23 mouse cellular contexts compared by ENCODE assay signal in genomic region chr1:40015066-40015678, GRCm38 (mm10). TPM values are rescaled to one million over a fixed set of nuclear protein-coding genes. Genes with fewer than 3 reads are reported as not detected.
DNase-seq lines count a peak whose midpoint lies in the region; ATAC-seq lines count a peak whose summit lies in the region.
"Had no signal": no experiment of that assay in that cellular context is flagged by ENCODE, and none has a peak within 500 bp of the region (broad histone marks: within the 10 kb centered on the region; RNA-seq: fewer than 3 reads in every experiment).

No protein-coding gene starts in this region.

- H3K4me3 ChIP-seq in heart, embryonic 10.5 days: no peak overlapping the region
- H3K4me3 ChIP-seq in megakaryocyte, embryonic 14.5 days (replicated peaks): peak overlapping the region; percentile 28
- no peak overlapping the region for H3K4me3 ChIP-seq in limb, embryonic 10.5 days
- H3K4me3 ChIP-seq: embryonic facial prominence, embryonic 10.5 days; forebrain, embryonic 15.5 days; hindbrain, embryonic 13.5 days; stomach, embryonic 15.5 days had no signal

- WGBS in heart, embryonic 10.5 days: 86% methylated on average over 7 of the region's 7 CpGs
- WGBS in limb, embryonic 10.5 days: 86% methylated on average over 7 of the region's 7 CpGs

- no peaks in the 10 kb centered on the region for H3K27me3 ChIP-seq in heart, embryonic 10.5 days (ENCODE audit: insufficient read depth, poor library complexity, severe bottlenecking)
- no peaks in the 10 kb centered on the region for H3K27me3 ChIP-seq in megakaryocyte, embryonic 14.5 days (replicated peaks)
- H3K27me3 ChIP-seq in limb, embryonic 10.5 days (ENCODE audit: low read depth, poor library complexity, severe bottlenecking): no peaks in the 10 kb centered on the region
- H3K27me3 ChIP-seq: forebrain, embryonic 15.5 days; hindbrain, embryonic 13.5 days; Patski; stomach, embryonic 15.5 days had no signal

- no peaks in the 10 kb centered on the region for H3K4me1 ChIP-seq in heart, embryonic 10.5 days
- H3K4me1 ChIP-seq in megakaryocyte, embryonic 14.5 days: peaks cover 13% of the 10 kb centered on the region; the same call in 1 of the 2 replicates
- no peaks in the 10 kb centered on the region for H3K4me1 ChIP-seq in limb, embryonic 10.5 days
- H3K4me1 ChIP-seq: embryonic facial prominence, embryonic 10.5 days; forebrain, embryonic 15.5 days; hindbrain, embryonic 13.5 days; stomach, embryonic 15.5 days had no signal

- no peak for ATAC-seq in megakaryocyte, adult 5-6 weeks (ENCODE audit: poor library complexity, severe bottlenecking)
- ATAC-seq: activated CD4-positive, CD25-positive, alpha-beta regulatory T cell, adult 4 months; forebrain, embryonic 15.5 days; intestine, embryonic 16.5 days; Patski had no signal

- peaks cover 96% of the 10 kb centered on the region for H3K36me3 ChIP-seq in heart, embryonic 10.5 days
- peaks cover 100% of the 10 kb centered on the region for H3K36me3 ChIP-seq in megakaryocyte, embryonic 14.5 days (replicated peaks; ENCODE audit: low read length)
- peaks cover 100% of the 10 kb centered on the region for H3K36me3 ChIP-seq in limb, embryonic 10.5 days

- no peaks in the 10 kb centered on the region for H3K9me3 ChIP-seq in heart, embryonic 10.5 days
- no peaks in the 10 kb centered on the region for H3K9me3 ChIP-seq in megakaryocyte, embryonic 14.5 days
- H3K9me3 ChIP-seq in limb, embryonic 10.5 days (replicated peaks): no peaks in the 10 kb centered on the region
- H3K9me3 ChIP-seq: embryonic facial prominence, embryonic 10.5 days; forebrain, embryonic 15.5 days; hindbrain, embryonic 13.5 days; stomach, embryonic 15.5 days had no signal

- DNase-seq in heart, adult 11 months: peak; percentile 64
- no peak for DNase-seq in heart, embryonic 10.5 days (ENCODE audit: low spot score)
- DNase-seq in cerebellum, adult 8-10 months: peak; percentile 43
- DNase-seq in limb, embryonic 10.5 days (ENCODE audit: low spot score): peak; percentile 23
- DNase-seq in left cerebral cortex, adult 8-10 months (ENCODE audit: low spot score in 2 of 2): no peak
- DNase-seq: heart, adult 18-20 months; kidney, postnatal 25 days; lung, embryonic 14.5 days; spleen, adult 18-20 months; thymus, adult 2 months had no signal

- H3K27ac ChIP-seq in heart, embryonic 10.5 days: no peak overlapping the region
- H3K27ac ChIP-seq in limb, embryonic 10.5 days: no peak overlapping the region
- H3K27ac ChIP-seq: embryonic facial prominence, embryonic 10.5 days; forebrain, embryonic 15.5 days; hindbrain, embryonic 13.5 days; macrophage; stomach, embryonic 15.5 days had no signal

RNA-seq across cellular contexts. Expression of gene Il1r2, which starts 58.7 kb away (rescaled TPM):
- polyA plus RNA-seq in heart, embryonic 10.5 days (2016; fragmentation: Nextera tagmentation; extraction: Ambion mirVana): 0.48 and 0.53 TPM in 2 replicates
- not detected in 2 replicates for polyA plus RNA-seq in megakaryocyte, embryonic 14.5 days (2012; ENCODE audit: insufficient read depth, low replicate concordance)
- total RNA-seq in megakaryocyte, adult 5-6 weeks (2015): 16.3 and 22.4 TPM in 2 replicates
- 19.2 and 27.0 TPM in 2 replicates for total RNA-seq in megakaryocyte, adult 5-6 weeks (2017)
- 0.41 and 0.54 TPM in 2 replicates for polyA plus RNA-seq in limb, embryonic 10.5 days (2016; fragmentation: Nextera tagmentation; extraction: Ambion mirVana)
- total RNA-seq in left cerebral cortex, adult 8-10 months (2022): under 1 TPM in 3 of 4 experiments, not detected in 1; 0.35 to 0.46 (median 0.36) TPM
- total RNA-seq: heart, adult 18-20 months; left cerebral cortex, postnatal 36 days; liver, adult 2 months had no signal
- polyA plus RNA-seq: neural tube, embryonic 11.5 days had no signal

Comparison
In these comparisons a context has a peak if more than half of its experiments do, and no peak if none do; other contexts are left out.
1. DNase-seq: peak in heart, adult 11 months (single experiment), cerebellum, adult 8-10 months (single experiment) and limb, embryonic 10.5 days (single experiment); none in heart, embryonic 10.5 days (single experiment) and left cerebral cortex, adult 8-10 months (0 of 2).